14 mouse cellular contexts compared by ENCODE assay signal in genomic region chr1:193226724-193227522, GRCm38 (mm10). TPM values are rescaled to one million over a fixed set of nuclear protein-coding genes. Genes with fewer than 3 reads are reported as not detected.
DNase-seq lines count a peak whose midpoint lies in the region; ATAC-seq lines count a peak whose summit lies in the region.
"Had no signal": no experiment of that assay in that cellular context is flagged by ENCODE, and none has a peak within 500 bp of the region (broad histone marks: within the 10 kb centered on the region; RNA-seq: fewer than 3 reads in every experiment).

No protein-coding gene starts in this region.

- no peaks in the 10 kb centered on the region for H3K27me3 ChIP-seq in kidney, embryonic 14.5 days (ENCODE audit: control insufficient read depth, insufficient read depth, low read length)
- H3K27me3 ChIP-seq in limb, embryonic 13.5 days, result no peaks in the 10 kb centered on the region
- H3K27me3 ChIP-seq in neural tube, embryonic 15.5 days (replicated peaks), result no peaks in the 10 kb centered on the region
- H3K27me3 ChIP-seq: heart, embryonic 13.5 days; hindbrain, embryonic 12.5 days had no signal

- no peak overlapping the region for H3K9ac ChIP-seq in kidney, embryonic 14.5 days (ENCODE audit: low read depth, low read length)
- H3K9ac ChIP-seq in limb, embryonic 13.5 days, result no peak overlapping the region
- no peak overlapping the region for H3K9ac ChIP-seq in neural tube, embryonic 15.5 days (replicated peaks)
- H3K9ac ChIP-seq: heart, embryonic 13.5 days; hindbrain, embryonic 12.5 days; liver, postnatal 0 days had no signal

- no peaks in the 10 kb centered on the region for H3K9me3 ChIP-seq in kidney, embryonic 14.5 days (ENCODE audit: control insufficient read depth, low read length)
- no peaks in the 10 kb centered on the region for H3K9me3 ChIP-seq in limb, embryonic 13.5 days
- no peaks in the 10 kb centered on the region for H3K9me3 ChIP-seq in neural tube, embryonic 15.5 days (replicated peaks)
- H3K9me3 ChIP-seq: forebrain, embryonic 10.5 days; heart, embryonic 13.5 days; hindbrain, embryonic 12.5 days had no signal

- no peak overlapping the region for H3K4me3 ChIP-seq in kidney, embryonic 14.5 days (ENCODE audit: low read length)
- H3K4me3 ChIP-seq in limb, embryonic 13.5 days, result no peak overlapping the region
- H3K4me3 ChIP-seq in neural tube, embryonic 15.5 days (replicated peaks), result no peak overlapping the region
- H3K4me3 ChIP-seq: forebrain, embryonic 10.5 days; gastrocnemius, adult 2 months; heart, embryonic 13.5 days; hindbrain, embryonic 12.5 days had no signal

- peak; percentile 47 for DNase-seq in kidney, adult 9 months
- DNase-seq in CD4-positive helper T cell, adult 2 months (ENCODE audit: low read depth, low spot score), result peak; percentile 25
- DNase-seq in fat pad, adult 2 months (ENCODE audit: extremely low read depth, low read depth, low spot score), result peak; percentile 83
- DNase-seq in retina, postnatal 1 day, result no peak
- DNase-seq: cerebellum, postnatal 25 days; gastrocnemius, adult 2 months; liver, postnatal 0 days; spleen, adult 18-20 months had no signal

- no peaks in the 10 kb centered on the region for H3K36me3 ChIP-seq in kidney, embryonic 14.5 days (ENCODE audit: control insufficient read depth, insufficient read depth, low read length)
- H3K36me3 ChIP-seq in limb, embryonic 13.5 days, result no peaks in the 10 kb centered on the region
- no peaks in the 10 kb centered on the region for H3K36me3 ChIP-seq in neural tube, embryonic 15.5 days
- H3K36me3 ChIP-seq: forebrain, embryonic 10.5 days; heart, embryonic 13.5 days; hindbrain, embryonic 12.5 days had no signal

- 0 out of 2 replicates have a peak, but pooled peaks cover 7% of the 10 kb centered on the region for H3K4me1 ChIP-seq in kidney, embryonic 14.5 days (ENCODE audit: control insufficient read depth, insufficient read depth, low read length)
- H3K4me1 ChIP-seq in limb, embryonic 13.5 days, result peaks cover 11% of the 10 kb centered on the region
- no peaks in the 10 kb centered on the region for H3K4me1 ChIP-seq in neural tube, embryonic 15.5 days
- H3K4me1 ChIP-seq: hindbrain, embryonic 12.5 days had no signal

- ATAC-seq in kidney, embryonic 14.5 days (ENCODE audit: low FRiP score, low TSS enrichment), result no peak
- 0 out of 2 replicates have a peak, but pooled peaks have one; percentile 61 for ATAC-seq in limb, embryonic 13.5 days (ENCODE audit: low FRiP score, low read depth)
- ATAC-seq in neural tube, embryonic 15.5 days (ENCODE audit: low FRiP score), result no peak
- ATAC-seq: liver, postnatal 0 days had no signal

- H3K4me2 ChIP-seq in kidney, embryonic 14.5 days (replicated peaks; ENCODE audit: low read depth, low read length), result no peak overlapping the region
- H3K4me2 ChIP-seq in limb, embryonic 13.5 days (replicated peaks), result no peak overlapping the region
- no peak overlapping the region for H3K4me2 ChIP-seq in neural tube, embryonic 15.5 days
- H3K4me2 ChIP-seq: heart, embryonic 13.5 days; hindbrain, embryonic 12.5 days had no signal

- WGBS in kidney, embryonic 14.5 days, result 35% methylated on average over 7 of the region's 7 CpGs
- 19% methylated on average over 7 of the region's 7 CpGs for WGBS in limb, embryonic 13.5 days
- 50% methylated on average over 7 of the region's 7 CpGs for WGBS in neural tube, embryonic 15.5 days

- H3K27ac ChIP-seq in kidney, embryonic 14.5 days (ENCODE audit: low read depth, low read length), result no peak overlapping the region
- H3K27ac ChIP-seq in limb, embryonic 13.5 days, result peak overlapping the region; percentile 28; the same call in 1 of the 2 replicates
- no peak overlapping the region for H3K27ac ChIP-seq in neural tube, embryonic 15.5 days (replicated peaks)
- H3K27ac ChIP-seq: forebrain, embryonic 10.5 days; gastrocnemius, adult 2 months; heart, embryonic 13.5 days; hindbrain, embryonic 12.5 days had no signal

RNA-seq across cellular contexts. Expression of gene Lamb3, which starts 19.4 kb away (rescaled TPM):
- polyA plus RNA-seq in kidney, embryonic 14.5 days (2014; fragmentation: Nextera tagmentation; extraction: Ambion mirVana), result 0.29 and 0.49 TPM in 2 replicates
- polyA plus RNA-seq in limb, embryonic 13.5 days (2015; fragmentation: Nextera tagmentation; extraction: Ambion mirVana), result 2.3 and 3.6 TPM in 2 replicates
- polyA plus RNA-seq in neural tube, embryonic 15.5 days (2015; fragmentation: Nextera tagmentation; extraction: Ambion mirVana), result 0.59 and 3.8 TPM in 2 replicates

RNA-seq across cellular contexts. Expression of gene Traf3ip3, which starts 25.4 kb away (rescaled TPM):
- 0.50 and 1.6 TPM in 2 replicates for polyA plus RNA-seq in kidney, embryonic 14.5 days (2014; fragmentation: Nextera tagmentation; extraction: Ambion mirVana)
- polyA plus RNA-seq in limb, embryonic 13.5 days (2015; fragmentation: Nextera tagmentation; extraction: Ambion mirVana), result 11.6 and 12.2 TPM in 2 replicates
- polyA plus RNA-seq in neural tube, embryonic 15.5 days (2015; fragmentation: Nextera tagmentation; extraction: Ambion mirVana), result 3.8 and 15.9 TPM in 2 replicates

RNA-seq across cellular contexts. Expression of gene Hsd11b1, which starts 37.0 kb away (rescaled TPM):
- polyA plus RNA-seq in kidney, embryonic 14.5 days (2014; fragmentation: Nextera tagmentation; extraction: Ambion mirVana), result 0.46 and 1.6 TPM in 2 replicates
- 0.86 and 1.3 TPM in 2 replicates for polyA plus RNA-seq in limb, embryonic 13.5 days (2015; fragmentation: Nextera tagmentation; extraction: Ambion mirVana)
- polyA plus RNA-seq in neural tube, embryonic 15.5 days (2015; fragmentation: Nextera tagmentation; extraction: Ambion mirVana), result 0.36 and 2.8 TPM in 2 replicates

RNA-seq across cellular contexts. Expression of gene G0s2, which starts 46.1 kb away (rescaled TPM):
- polyA plus RNA-seq in kidney, embryonic 14.5 days (2014; fragmentation: Nextera tagmentation; extraction: Ambion mirVana), result 17.9 and 26.5 TPM in 2 replicates
- 18.7 and 19.3 TPM in 2 replicates for polyA plus RNA-seq in limb, embryonic 13.5 days (2015; fragmentation: Nextera tagmentation; extraction: Ambion mirVana)
- polyA plus RNA-seq in neural tube, embryonic 15.5 days (2015; fragmentation: Nextera tagmentation; extraction: Ambion mirVana), result 9.9 and 14.1 TPM in 2 replicates

RNA-seq across cellular contexts. Expression of gene A130010J15Rik, which starts 59.1 kb away (rescaled TPM):
- polyA plus RNA-seq in kidney, embryonic 14.5 days (2014; fragmentation: Nextera tagmentation; extraction: Ambion mirVana), result 13.1 and 16.0 TPM in 2 replicates
- 18.1 and 18.2 TPM in 2 replicates for polyA plus RNA-seq in limb, embryonic 13.5 days (2015; fragmentation: Nextera tagmentation; extraction: Ambion mirVana)
- 9.7 and 11.8 TPM in 2 replicates for polyA plus RNA-seq in neural tube, embryonic 15.5 days (2015; fragmentation: Nextera tagmentation; extraction: Ambion mirVana)
